Mouse (Mus musculus): ENCODE measurements around the gene Yif1b. TPM values are rescaled to one million over a fixed set of nuclear protein-coding genes. Genes with fewer than 3 reads are reported as not detected.
"Not testable (repeated sequence)": the region's sequence is repeated elsewhere in the genome, so short reads cannot be mapped to it uniquely, and the experiment has no call there.

The Yif1b gene
- total RNA-seq (2021), result 10 to 100 TPM; 42.3 to 49.5 TPM
- long read RNA-seq, experiment 1, transcript Yif1b-201 (8 exons, 1,111 nt), result minor isoform, 8 of 60 reads
- long read RNA-seq, experiment 1, transcript Yif1b-203 (8 exons, 1,126 nt), result major isoform, 38 of 60 reads
- long read RNA-seq, experiment 1, partial matches to known transcripts, result 2 of 60 reads
- long read RNA-seq, experiment 1, other reads (novel, unspliced or antisense), result 12 of 60 reads
- long read RNA-seq, experiment 2, transcript Yif1b-203 (8 exons, 1,126 nt), result major isoform, 60 of 99 reads
- long read RNA-seq, experiment 2, transcript Yif1b-201 (8 exons, 1,111 nt), result minor isoform, 13 of 99 reads
- long read RNA-seq, experiment 2, partial matches to known transcripts, result 4 of 99 reads
- long read RNA-seq, experiment 2, other reads (novel, unspliced or antisense), result 22 of 99 reads

DNA sequence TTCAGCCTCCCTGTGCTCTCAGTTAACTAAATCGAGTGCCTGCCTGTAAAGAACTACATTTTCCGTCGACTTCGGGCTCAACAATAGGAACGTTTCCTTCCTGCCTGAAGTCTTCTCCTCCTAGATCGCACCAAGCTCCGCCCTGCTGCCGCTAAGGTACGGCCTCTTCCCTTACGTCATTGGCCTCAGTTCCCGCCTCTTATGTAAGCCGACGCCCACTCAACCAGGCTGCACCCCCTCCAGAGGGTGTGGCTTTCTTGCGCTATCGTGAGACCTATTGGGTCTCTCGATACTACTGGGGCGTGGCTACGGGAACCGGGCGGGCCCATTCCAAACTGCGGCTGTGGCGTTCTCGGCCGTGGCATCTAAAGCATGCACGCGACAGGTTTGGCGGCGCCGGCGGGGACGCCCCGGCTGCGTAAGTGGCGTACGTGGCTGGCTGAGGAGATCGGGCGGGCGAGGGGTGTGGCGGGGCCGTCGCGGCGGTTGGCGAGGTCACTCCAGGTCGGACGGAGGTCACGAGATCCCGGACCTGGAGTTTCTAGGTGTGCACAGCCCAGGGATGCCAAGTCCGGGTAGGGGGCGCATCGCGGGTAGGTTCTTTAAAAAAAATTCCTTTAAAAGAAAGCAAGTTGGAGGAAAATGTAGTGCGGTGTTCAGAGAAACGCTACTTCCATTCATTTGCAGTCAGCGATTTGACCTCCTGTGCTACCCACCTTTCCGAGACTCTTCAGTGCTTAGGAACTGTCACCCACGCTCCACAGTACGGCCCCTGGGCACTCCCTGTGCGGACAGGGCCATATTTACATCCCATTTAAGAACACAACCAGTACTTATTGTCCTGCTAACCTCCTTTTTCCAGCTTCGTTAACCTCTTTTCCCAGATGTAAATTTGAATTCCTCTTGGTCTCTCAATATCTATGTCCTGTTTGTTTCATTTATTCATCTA lies at the start of gene Yif1b:
Yif1b (plus strand) TSS at position 311 of the 949 bp plus-strand sequence.
- DNase-seq (ENCODE audit: low spot score in 2 of 2), result peak; percentile 93 to 98

- DNase-seq (ENCODE audit: low spot score in 2 of 2), result not testable (repeated sequence)
Observed at GRCm38 (mm10) chr7:29194230-29194629, 43.9 kb upstream of the Yif1b start.

DNA sequence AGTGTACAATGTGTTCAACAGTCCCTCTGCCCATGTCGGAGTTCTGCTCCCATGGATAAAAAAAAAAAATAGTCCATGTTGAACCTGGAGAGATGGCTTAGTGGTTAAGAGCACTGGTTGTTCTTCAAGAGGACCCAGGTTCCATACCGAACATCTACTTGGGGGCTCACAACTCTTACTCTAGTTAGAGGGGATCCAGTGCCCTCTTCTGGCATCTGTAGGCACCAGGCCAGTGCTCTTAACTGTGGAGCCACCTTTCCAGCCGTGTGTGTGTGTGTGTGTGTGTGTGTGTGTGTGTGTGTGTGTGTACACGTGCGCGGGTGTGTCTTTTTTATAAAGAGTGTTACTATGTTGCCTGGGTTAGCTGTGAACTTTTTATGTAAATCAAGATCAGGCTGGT lies 35.6 kb upstream of the Yif1b start:
- DNase-seq (ENCODE audit: low spot score in 2 of 2), result no peak

- not testable (repeated sequence) for DNase-seq (ENCODE audit: low spot score in 2 of 2)
Observed at GRCm38 (mm10) chr7:29211013-29211412, 27.1 kb upstream of the Yif1b start.

- peak; percentile 60 to 73 for DNase-seq (ENCODE audit: low spot score in 2 of 2)
Observed at GRCm38 (mm10) chr7:29211415-29212198, 26.5 kb upstream of the Yif1b start.

DNA sequence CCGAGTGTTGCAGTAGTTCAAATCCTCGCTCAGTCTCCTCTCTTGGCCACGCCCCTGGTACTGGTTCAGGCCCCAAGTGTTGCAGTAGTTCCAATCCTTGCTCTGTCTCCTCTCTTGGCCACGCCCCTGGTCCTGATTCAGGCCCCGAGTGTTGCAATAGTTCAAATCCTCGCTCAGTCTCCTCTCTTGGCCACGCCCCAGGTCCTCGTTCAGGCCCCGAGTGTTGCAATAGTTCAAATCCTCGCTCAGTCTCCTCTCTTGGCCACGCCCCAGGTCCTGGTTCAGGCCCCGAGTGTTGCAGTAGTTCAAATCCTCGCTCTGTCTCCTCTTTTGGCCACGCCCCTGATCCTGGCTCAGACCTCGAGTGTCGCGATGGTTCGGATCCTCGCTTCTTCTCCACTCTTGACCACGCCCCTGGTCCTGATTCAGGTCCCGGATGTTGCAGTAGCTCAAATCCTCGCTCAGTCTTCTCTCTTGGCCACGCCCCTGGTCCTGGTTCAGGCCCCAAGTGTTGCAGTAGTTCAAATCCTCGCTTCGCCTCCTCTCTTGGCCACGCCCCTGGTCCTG lies 25.8 kb upstream of the Yif1b start:
- no peak for DNase-seq (ENCODE audit: low spot score in 2 of 2)

GRCm38 (mm10) chr7:29212775-29213560 lies 25.2 kb upstream of the Yif1b start:
- not testable (repeated sequence) for DNase-seq (ENCODE audit: low spot score in 2 of 2)

- DNase-seq (ENCODE audit: low spot score in 2 of 2), result no peak
Observed at GRCm38 (mm10) chr7:29213675-29214082, 24.4 kb upstream of the Yif1b start, which contains the start of gene Catsperg1. Catsperg1 (minus strand) TSS chr7:29214035.

DNA sequence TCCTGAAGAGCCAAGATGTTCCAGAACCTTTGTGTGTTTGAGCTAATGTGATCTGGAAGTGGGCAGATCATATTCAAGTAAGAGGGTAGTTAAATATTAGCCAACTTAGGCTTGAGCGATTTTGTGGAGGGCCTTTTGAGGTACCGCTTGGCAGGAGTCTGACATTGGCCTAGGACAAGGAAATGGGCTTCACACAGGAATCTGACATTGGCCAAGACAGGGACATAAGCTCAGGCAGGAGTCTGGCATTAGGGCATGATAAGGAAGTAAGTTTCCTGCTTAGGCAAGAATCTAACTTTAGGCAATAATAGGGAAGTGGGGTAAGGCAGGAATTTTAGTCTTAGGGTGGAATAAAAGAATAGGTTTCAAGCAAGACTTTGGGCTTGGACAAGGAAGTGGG lies 23.9 kb upstream of the Yif1b start:
- DNase-seq (ENCODE audit: low spot score in 2 of 2), result no peak

GRCm38 (mm10) chr7:29214846-29215245 lies 23.3 kb upstream of the Yif1b start:
- no peak for DNase-seq (ENCODE audit: low spot score in 2 of 2)

DNA sequence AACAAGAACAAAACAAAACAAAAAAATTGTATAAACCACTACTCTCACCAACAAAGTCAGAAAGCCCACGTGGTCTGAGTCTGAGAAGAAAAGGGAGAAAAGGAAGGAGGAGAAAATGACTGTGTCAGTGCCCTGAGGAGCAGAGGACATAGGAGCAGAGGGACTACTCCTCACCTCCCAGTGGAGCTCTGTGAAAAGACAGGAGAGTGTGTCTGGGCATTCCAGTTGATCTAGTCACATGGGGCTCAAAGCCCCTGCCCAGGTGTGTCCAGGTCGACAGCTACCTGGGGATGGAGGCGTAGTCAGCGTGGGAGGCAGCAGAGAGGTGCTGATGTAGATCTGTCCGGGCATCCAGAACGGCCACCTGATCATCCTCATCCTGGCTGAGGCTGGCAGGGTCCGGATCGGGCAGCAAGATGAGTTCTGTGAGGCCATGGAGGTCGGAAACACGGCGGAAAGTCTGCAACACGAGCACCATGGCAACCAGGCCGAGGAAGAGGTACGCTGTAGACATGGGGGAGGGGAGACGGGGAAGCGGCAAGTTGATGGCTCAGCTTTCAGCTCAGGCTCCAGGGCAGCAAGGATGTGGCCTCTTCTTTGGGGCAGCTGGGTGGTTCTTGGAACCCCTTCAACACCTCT lies 13.3 kb upstream of the Yif1b start:
- DNase-seq (ENCODE audit: low spot score in 2 of 2), result no peak

DNA sequence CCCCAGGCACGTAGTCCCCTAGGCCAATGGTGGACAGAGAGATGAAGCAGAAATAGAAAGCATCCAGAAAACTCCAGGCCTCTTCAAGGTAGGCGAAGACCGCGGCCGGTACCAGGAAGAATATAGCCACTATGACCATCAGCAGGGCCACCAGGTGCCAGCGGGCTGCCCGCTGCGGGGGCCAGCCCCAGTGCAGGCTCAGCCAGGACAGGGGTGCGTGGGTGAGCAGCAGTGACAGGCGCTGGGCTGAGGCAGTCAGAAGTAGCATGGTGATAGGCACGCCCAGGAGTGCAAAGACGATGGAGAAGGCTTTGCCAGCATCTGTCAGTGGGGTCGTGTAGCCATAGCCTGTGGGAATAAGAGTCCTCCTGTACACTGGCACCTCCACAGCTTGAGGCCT lies 12.6 kb upstream of the Yif1b start:
- DNase-seq (ENCODE audit: low spot score in 2 of 2), result no peak

GRCm38 (mm10) chr7:29228202-29228601 lies 9.9 kb upstream of the Yif1b start:
- no peak for DNase-seq (ENCODE audit: low spot score in 2 of 2)

DNA sequence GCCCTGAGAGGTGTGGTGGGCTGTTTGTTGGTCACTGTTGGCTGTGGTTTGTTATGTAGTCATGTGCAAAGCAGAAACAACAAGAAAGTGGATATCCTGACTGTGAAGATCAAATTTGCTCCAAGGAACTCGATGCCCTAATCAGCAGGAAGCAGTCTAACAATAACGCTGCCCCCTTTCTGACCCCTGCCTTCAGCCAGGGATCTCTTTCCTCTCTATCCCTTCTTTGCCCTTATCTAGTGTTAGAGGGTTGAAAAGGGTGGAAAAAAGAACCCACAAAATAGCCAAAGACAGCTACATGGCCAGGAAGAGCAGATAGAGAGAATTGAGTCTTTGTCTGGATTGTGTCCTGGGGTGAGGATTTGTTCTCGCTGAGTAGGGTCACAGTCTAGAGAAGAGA lies 7.6 kb upstream of the Yif1b start:
- DNase-seq (ENCODE audit: low spot score in 2 of 2), result no peak

DNA sequence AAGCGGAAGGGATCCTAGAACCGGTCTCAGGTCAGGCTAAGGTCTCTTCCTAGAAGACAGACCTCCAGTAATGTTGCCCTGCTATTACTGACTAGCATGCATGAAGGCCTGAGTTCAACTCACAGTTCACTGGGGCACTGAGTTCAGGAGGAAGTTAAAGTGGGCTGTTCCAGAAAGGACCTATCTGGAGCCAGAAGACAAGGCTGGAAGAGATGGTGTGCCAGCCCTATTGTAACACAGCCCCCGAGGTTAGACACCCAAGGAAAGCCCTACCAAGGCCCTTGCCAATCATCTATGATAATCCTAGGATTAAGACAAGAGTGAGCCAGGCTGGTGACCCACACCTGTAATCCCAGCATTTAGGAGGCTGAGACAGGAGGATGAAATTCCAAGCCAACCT lies 6.6 kb upstream of the Yif1b start:
- DNase-seq (ENCODE audit: low spot score in 2 of 2), result no peak

DNA sequence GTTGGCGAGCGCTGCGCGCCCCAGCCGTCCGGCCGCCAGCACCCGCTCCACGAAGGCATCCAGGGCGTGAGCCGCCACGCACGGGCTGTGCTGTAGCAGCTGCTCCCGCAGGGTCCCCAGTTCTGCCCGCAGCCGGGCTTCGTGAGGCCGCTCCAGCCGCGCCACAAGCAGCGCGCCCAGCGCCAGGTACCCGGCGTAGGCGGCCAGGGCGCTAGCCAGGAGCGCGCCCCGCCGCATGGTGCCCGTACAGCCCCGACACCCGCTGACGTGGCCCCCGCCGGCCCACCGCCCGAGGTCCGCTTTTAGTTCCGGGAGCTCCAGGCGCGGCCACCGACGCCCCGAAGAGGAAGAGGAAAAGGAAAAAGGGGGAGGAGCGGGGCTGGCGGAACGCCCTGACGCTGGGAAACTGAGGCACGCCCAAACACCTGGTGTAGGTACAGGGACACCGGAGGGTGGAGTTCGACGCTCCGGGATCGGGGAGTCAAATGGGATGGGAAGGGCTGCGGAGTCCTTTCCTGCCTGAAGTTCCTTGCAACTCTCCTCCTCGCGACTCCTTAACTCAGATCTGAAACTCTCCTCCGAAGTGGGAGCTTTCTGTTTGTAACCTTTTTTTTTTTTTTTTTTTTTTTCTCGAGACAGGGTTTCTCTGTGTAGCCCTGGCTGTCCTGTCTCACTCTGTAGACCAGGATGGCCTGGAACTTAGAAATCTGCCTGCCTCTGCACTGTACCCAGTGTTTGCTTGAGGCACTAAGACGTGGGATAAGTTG lies 5.7 kb upstream of the Yif1b start, which contains the start of gene Kcnk6:
Kcnk6 (minus strand) TSS at position 269 of the 767 bp plus-strand sequence.
- DNase-seq (ENCODE audit: low spot score in 2 of 2), result no peak

GRCm38 (mm10) chr7:29233745-29234144 lies 4.4 kb upstream of the Yif1b start:
- peak in 1 of 2 experiments; percentile 43 for DNase-seq (ENCODE audit: low spot score in 2 of 2)

DNA sequence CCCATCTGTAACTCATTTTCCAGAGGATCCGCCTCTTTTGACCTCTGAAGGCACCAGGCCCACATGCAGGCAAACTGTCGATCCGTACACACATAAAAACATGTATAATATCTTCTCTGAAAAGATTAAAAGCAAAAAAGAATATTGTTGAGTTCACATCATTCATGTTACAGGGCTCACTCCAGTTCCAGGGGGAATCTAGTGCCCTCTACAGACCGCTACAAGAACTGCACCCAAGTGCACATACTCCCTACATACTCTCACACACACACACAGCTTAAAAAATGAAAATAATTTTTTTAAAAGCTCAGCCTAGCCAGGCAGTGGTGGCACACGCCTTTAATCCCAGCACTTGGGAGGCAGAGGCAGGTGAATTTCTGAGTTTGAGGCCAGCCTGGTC lies 3.5 kb upstream of the Yif1b start:
- no peak for DNase-seq (ENCODE audit: low spot score in 2 of 2)

DNA sequence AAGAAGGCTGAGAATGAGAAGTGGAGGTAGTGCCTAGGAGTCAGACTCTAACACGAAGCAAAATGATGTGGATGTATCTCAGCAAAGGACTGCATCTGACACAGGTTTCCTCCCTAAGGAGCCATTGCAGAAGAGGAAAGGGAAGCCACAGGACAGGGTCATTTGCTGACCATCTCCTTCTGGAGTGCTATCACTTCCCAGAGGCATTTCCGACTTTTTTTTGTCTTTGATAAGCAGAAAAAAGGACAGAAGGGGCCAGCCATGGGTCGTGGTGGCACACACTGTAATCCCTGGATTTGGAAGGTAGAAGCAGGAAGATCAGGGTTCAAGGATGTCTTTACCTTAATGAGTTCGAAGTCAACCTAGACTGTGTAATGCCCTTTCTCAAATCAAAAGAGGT lies 1.5 kb upstream of the Yif1b start:
- DNase-seq (ENCODE audit: low spot score in 2 of 2), result no peak
